Comparison of ENCODE assay signal across 8 mouse cellular contexts in the genomic region with DNA sequence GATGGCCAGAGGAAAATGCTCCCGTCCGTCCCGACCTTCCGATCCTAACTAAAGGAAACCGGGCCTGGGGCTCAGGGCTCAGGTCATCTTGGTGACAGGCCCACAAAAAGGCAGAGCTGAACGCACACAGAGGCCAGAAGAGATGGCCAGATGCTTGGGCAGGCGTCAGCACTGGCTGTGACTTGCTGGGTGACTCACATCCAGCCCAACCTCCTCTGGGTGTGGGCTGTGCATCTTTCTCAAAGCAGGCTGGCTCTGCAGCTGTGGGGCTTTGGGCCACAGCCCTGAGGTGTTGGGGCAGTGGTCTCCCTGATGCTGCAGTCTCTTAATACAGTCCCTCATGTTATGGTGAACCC. TPM values are rescaled to one million over a fixed set of nuclear protein-coding genes. Genes with fewer than 3 reads are reported as not detected.
DNase-seq lines count a peak whose midpoint lies in the region; ATAC-seq lines count a peak whose summit lies in the region.

No protein-coding gene starts in this region.

- H3K9ac ChIP-seq in heart, embryonic 14.5 days (ENCODE audit: low read length) = peak overlapping the region; percentile 51
- peak overlapping the region; percentile 52; the same call in 1 of the 2 replicates for H3K9ac ChIP-seq in embryonic facial prominence, embryonic 12.5 days
- peak overlapping the region; percentile 71 for H3K9ac ChIP-seq in intestine, embryonic 16.5 days (ENCODE audit: low read depth, low read length)
- H3K9ac ChIP-seq in midbrain, embryonic 14.5 days (replicated peaks; ENCODE audit: low read length) = peak overlapping the region; percentile 31

- no peaks in the 10 kb centered on the region for H3K9me3 ChIP-seq in heart, embryonic 14.5 days (ENCODE audit: control insufficient read depth, low read length)
- H3K9me3 ChIP-seq in embryonic facial prominence, embryonic 12.5 days = no peaks in the 10 kb centered on the region
- no peaks in the 10 kb centered on the region for H3K9me3 ChIP-seq in intestine, embryonic 16.5 days (ENCODE audit: control insufficient read depth, low read length)
- H3K9me3 ChIP-seq in midbrain, embryonic 14.5 days (ENCODE audit: control insufficient read depth, low read length) = no peaks in the 10 kb centered on the region

- H3K36me3 ChIP-seq in heart, embryonic 14.5 days (ENCODE audit: control insufficient read depth, insufficient read depth, low read length) = no peaks in the 10 kb centered on the region
- no peaks in the 10 kb centered on the region for H3K36me3 ChIP-seq in embryonic facial prominence, embryonic 12.5 days
- no peaks in the 10 kb centered on the region for H3K36me3 ChIP-seq in intestine, embryonic 16.5 days (ENCODE audit: control insufficient read depth, insufficient read depth, low read length)
- H3K36me3 ChIP-seq in midbrain, embryonic 14.5 days (ENCODE audit: control insufficient read depth, insufficient read depth, low read length) = no peaks in the 10 kb centered on the region

- peak overlapping the region; percentile 1 to 28; a peak in 3 of 4 replicates for H3K4me3 ChIP-seq in heart, embryonic 14.5 days (ENCODE audit: control insufficient read depth in 1 of 2, insufficient read depth in 1 of 2, low read depth in 1 of 2, low read length in 2 of 2)
- no peak overlapping the region for H3K4me3 ChIP-seq in embryonic facial prominence, embryonic 12.5 days
- peak overlapping the region; percentile 45; the same call in 1 of the 2 replicates for H3K4me3 ChIP-seq in intestine, embryonic 16.5 days (ENCODE audit: low read length)
- no peak overlapping the region for H3K4me3 ChIP-seq in midbrain, embryonic 14.5 days (replicated peaks; ENCODE audit: low read depth, low read length)

- peak; percentile 62 for ATAC-seq in heart, embryonic 14.5 days (ENCODE audit: insufficient number of reproducible peaks, insufficient read depth, low FRiP score, low read depth)
- ATAC-seq in embryonic facial prominence, embryonic 12.5 days (ENCODE audit: insufficient number of reproducible peaks, insufficient read depth, low FRiP score, low TSS enrichment) = peak; percentile 61
- ATAC-seq in intestine, embryonic 16.5 days = peak; percentile 72
- ATAC-seq in midbrain, embryonic 14.5 days (ENCODE audit: low FRiP score, low TSS enrichment) = peak; percentile 64

- H3K4me2 ChIP-seq in heart, embryonic 14.5 days (ENCODE audit: low read length) = peak overlapping the region; percentile 76
- H3K4me2 ChIP-seq in embryonic facial prominence, embryonic 12.5 days (replicated peaks) = peak overlapping the region; percentile 54
- peak overlapping the region; percentile 85 for H3K4me2 ChIP-seq in intestine, embryonic 16.5 days (ENCODE audit: low read depth, low read length)
- peak overlapping the region; percentile 50 for H3K4me2 ChIP-seq in midbrain, embryonic 14.5 days (ENCODE audit: low read length)

- WGBS in heart, embryonic 14.5 days = 4% methylated on average over 7 of the region's 7 CpGs
- WGBS in embryonic facial prominence, embryonic 12.5 days = 3% methylated on average over 7 of the region's 7 CpGs
- 2% methylated on average over 7 of the region's 7 CpGs for WGBS in intestine, embryonic 16.5 days
- WGBS in midbrain, embryonic 14.5 days = 2% methylated on average over 7 of the region's 7 CpGs

- H3K27ac ChIP-seq in heart, embryonic 14.5 days (replicated peaks in 1 of 2; ENCODE audit: control insufficient read depth in 1 of 2, insufficient read depth in 1 of 2, low read depth in 2 of 2, low read length in 2 of 2) = peak overlapping the region; percentile 96 to 97
- peak overlapping the region; percentile 99 for H3K27ac ChIP-seq in embryonic facial prominence, embryonic 12.5 days
- peak overlapping the region; percentile 96 for H3K27ac ChIP-seq in intestine, embryonic 16.5 days (ENCODE audit: low read length)
- H3K27ac ChIP-seq in midbrain, embryonic 14.5 days (replicated peaks; ENCODE audit: low read depth, low read length) = peak overlapping the region; percentile 97

- peaks cover 66 to 82% of the 10 kb centered on the region in 2 experiments for H3K4me1 ChIP-seq in heart, embryonic 14.5 days (ENCODE audit: control insufficient read depth in 2 of 2, insufficient read depth in 2 of 2, low read length in 2 of 2)
- peaks cover 63% of the 10 kb centered on the region for H3K4me1 ChIP-seq in embryonic facial prominence, embryonic 12.5 days
- peaks cover 68% of the 10 kb centered on the region for H3K4me1 ChIP-seq in intestine, embryonic 16.5 days (ENCODE audit: control insufficient read depth, insufficient read depth, low read length)
- H3K4me1 ChIP-seq in midbrain, embryonic 14.5 days (ENCODE audit: control insufficient read depth, insufficient read depth, low read length) = peaks cover 56% of the 10 kb centered on the region

- H3K27me3 ChIP-seq in heart, embryonic 14.5 days (ENCODE audit: control insufficient read depth, insufficient read depth, low read length) = no peaks in the 10 kb centered on the region
- no peaks in the 10 kb centered on the region for H3K27me3 ChIP-seq in embryonic facial prominence, embryonic 12.5 days
- no peaks in the 10 kb centered on the region for H3K27me3 ChIP-seq in intestine, embryonic 16.5 days (replicated peaks; ENCODE audit: control insufficient read depth, insufficient read depth, low read length)
- H3K27me3 ChIP-seq in midbrain, embryonic 14.5 days (ENCODE audit: control insufficient read depth, insufficient read depth, low read length) = no peaks in the 10 kb centered on the region

- DNase-seq in heart, adult 18-20 months = no peak
- DNase-seq in 416B (ENCODE audit: low read depth) = peak; percentile 90
- DNase-seq in midbrain, embryonic 14.5 days = no peak
- no peak for DNase-seq in frontal cortex, postnatal 14 days (ENCODE audit: low spot score in 2 of 2)
- DNase-seq in kidney, adult 18-20 months = no peak

RNA-seq across cellular contexts. Expression of a gene that starts 37.5 kb away (rescaled TPM):
- polyA plus RNA-seq in heart, embryonic 14.5 days (2014; fragmentation: Nextera tagmentation; extraction: Ambion mirVana) = 16.2 and 17.6 TPM in 2 replicates
- total RNA-seq in heart, adult 18-20 months (2021) = 10 to 100 TPM; 65.9 to 68.9 TPM
- polyA plus RNA-seq in embryonic facial prominence, embryonic 12.5 days (2016; fragmentation: Nextera tagmentation; extraction: Ambion mirVana) = 31.6 and 33.4 TPM in 2 replicates
- 13.1 and 14.4 TPM in 2 replicates for polyA plus RNA-seq in intestine, embryonic 16.5 days (2015; fragmentation: Nextera tagmentation; extraction: Ambion mirVana)
- polyA plus RNA-seq in midbrain, embryonic 14.5 days (2014; fragmentation: Nextera tagmentation; extraction: Ambion mirVana) = 23.7 and 24.0 TPM in 2 replicates

Comparison
In these comparisons a context has a peak if more than half of its experiments do, and no peak if none do; other contexts are left out.
1. H3K4me3 ChIP-seq: peak in heart, embryonic 14.5 days (2 of 2) and intestine, embryonic 16.5 days (single experiment); none in embryonic facial prominence, embryonic 12.5 days (single experiment) and midbrain, embryonic 14.5 days (single experiment).
2. Peak in every context shown above with its lines, with median percentiles within 50 percentile points of each other: ATAC-seq, H3K27ac ChIP-seq, H3K4me2 ChIP-seq and H3K9ac ChIP-seq.